Mouse (Mus musculus) C2C12 (cell line): Measurements from ENCODE around the gene Phldb1. TPM values are rescaled to one million over a fixed set of nuclear protein-coding genes. Genes with fewer than 3 reads are reported as not detected.

Experiments
- H3K27me3 ChIP-seq: one replicate; pipeline ENCODE4 v1.6.1; 2011; ENCODE audit not compliant: control insufficient read depth, insufficient read depth, insufficient read length
- H3K36me3 ChIP-seq: one replicate; pipeline ENCODE4 v1.6.1; 2011; ENCODE audit not compliant: control insufficient read depth, insufficient read depth
- H3K4me3 ChIP-seq: one replicate; pipeline ENCODE4 v1.5.1; 2011; ENCODE audit warnings: mild to moderate bottlenecking, control low read depth; ENCODE audit not compliant: poor library complexity, insufficient read depth, severe bottlenecking
- H3K79me2 ChIP-seq: one replicate; pipeline ENCODE4 v1.6.1; 2011; ENCODE audit not compliant: control insufficient read depth, insufficient read depth
- H3K79me3 ChIP-seq: one replicate; pipeline ENCODE4 v1.6.1; 2011; ENCODE audit warnings: low read depth, control low read depth
- H3ac ChIP-seq: one replicate; pipeline ENCODE3; 2011; ENCODE audit warnings: low read depth; ENCODE audit not compliant: control insufficient read depth, insufficient read length
- CEBPB ChIP-seq: IDR thresholded peaks from one replicate; pipeline ENCODE4 v1.6.1; 2011; ENCODE audit warnings: low read depth, mild to moderate bottlenecking, control low read depth, moderate library complexity
- CTCF ChIP-seq: IDR thresholded peaks from one replicate; pipeline ENCODE4 v1.5.1; 2011; ENCODE audit not compliant: control insufficient read depth, insufficient read depth, insufficient read length
- FOSL1 ChIP-seq: IDR thresholded peaks from one replicate; pipeline ENCODE4 v1.8.0; 2011; ENCODE audit warnings: mild to moderate bottlenecking, low read length; ENCODE audit not compliant: poor library complexity, insufficient read depth, severe bottlenecking
- MAX ChIP-seq: IDR thresholded peaks from one replicate; pipeline ENCODE4 v1.6.1; 2011; ENCODE audit warnings: mild to moderate bottlenecking, control low read depth
- MYOD1 ChIP-seq: IDR thresholded peaks from one replicate; pipeline ENCODE4 v1.6.1; 2011; ENCODE audit warnings: low read depth; ENCODE audit not compliant: control insufficient read depth, insufficient read length
- MYOG ChIP-seq: IDR thresholded peaks from one replicate; pipeline ENCODE4 v1.6.1; 2011; ENCODE audit not compliant: control insufficient read depth, insufficient read length; ENCODE audit errors: extremely low read depth
- USF1 ChIP-seq: IDR thresholded peaks from one replicate; pipeline ENCODE4 v1.6.1; 2011; ENCODE audit warnings: low read depth, mild to moderate bottlenecking, control low read depth, moderate library complexity
- polyA plus RNA-seq: library from polyadenylated mRNA; unstranded; fragments of >200 nt; fragmentation: generic; extraction: Trizol; gene quantifications from one replicate; pipeline ENCODE4 v1.2.1, GENCODE M21; 2012; ENCODE audit warnings: missing spikeins

Gene Phldb1
- polyA plus RNA-seq, 1 experiment: 96.8 TPM

GRCm38 (mm10) chr9:44740663-44741192, 5.7 kb upstream of the Phldb1 start:
- Histone ChIP-seq H3K79me3 (no peaks in the 10 kb centered on the region), H3K79me2 (no peaks in the 10 kb centered on the region), H3ac (no peak overlapping the region), H3K4me3 (no peak overlapping the region), H3K27me3 (no peaks in the 10 kb centered on the region), H3K36me3 (peaks cover 37% of the 10 kb centered on the region)
- no peak for TF ChIP-seq MYOD1
- TF ChIP-seq USF1: no peak

GRCm38 (mm10) chr9:44737240-44737949, 2.4 kb upstream of the Phldb1 start:
- Histone ChIP-seq H3K79me2 (peaks cover 26% of the 10 kb centered on the region), H3K36me3 (peaks cover 5% of the 10 kb centered on the region), H3K4me3 (no peak overlapping the region), H3K79me3 (peaks cover 7% of the 10 kb centered on the region), H3ac (no peak overlapping the region), H3K27me3 (no peaks in the 10 kb centered on the region)
- TF ChIP-seq CTCF: no peak
- TF ChIP-seq MYOG: no peak
- TF ChIP-seq MYOD1: no peak
- TF ChIP-seq MAX: no peak
- TF ChIP-seq USF1: no peak
- no peak for TF ChIP-seq FOSL1

- H3K79me3 ChIP-seq: peaks cover 15% of the 10 kb centered on the region
- H3ac ChIP-seq: no peak overlapping the region
- H3K36me3 ChIP-seq: no peaks in the 10 kb centered on the region
- H3K4me3 ChIP-seq: no peak overlapping the region
- H3K79me2 ChIP-seq: peaks cover 37% of the 10 kb centered on the region
- no peaks in the 10 kb centered on the region for H3K27me3 ChIP-seq
- TF ChIP-seq MYOD1 (no peak), CTCF (no peak), CEBPB (no peak)
Observed at GRCm38 (mm10) chr9:44736301-44736700, 1.3 kb upstream of the Phldb1 start.

GRCm38 (mm10) chr9:44735886-44736285, 888 bp upstream of the Phldb1 start:
- peaks cover 40% of the 10 kb centered on the region for H3K79me2 ChIP-seq
- no peak overlapping the region for H3K4me3 ChIP-seq
- no peak overlapping the region for H3ac ChIP-seq
- no peaks in the 10 kb centered on the region for H3K36me3 ChIP-seq
- H3K79me3 ChIP-seq: peaks cover 15% of the 10 kb centered on the region
- no peaks in the 10 kb centered on the region for H3K27me3 ChIP-seq
- TF ChIP-seq CEBPB: no peak
- no peak for TF ChIP-seq MAX
- no peak for TF ChIP-seq CTCF
- no peak for TF ChIP-seq MYOG
- no peak for TF ChIP-seq USF1
- no peak for TF ChIP-seq MYOD1
- TF ChIP-seq FOSL1: no peak

- TF ChIP-seq MYOG (no peak), CEBPB (no peak), USF1 (no peak)
- H3ac ChIP-seq: peak overlapping the region; percentile 96
- peak overlapping the region; percentile 38 for H3K4me3 ChIP-seq
- H3K27me3 ChIP-seq: no peaks in the 10 kb centered on the region
- peaks cover 4% of the 10 kb centered on the region for H3K36me3 ChIP-seq
- H3K79me2 ChIP-seq: peaks cover 53% of the 10 kb centered on the region
- H3K79me3 ChIP-seq: peaks cover 27% of the 10 kb centered on the region
Observed at GRCm38 (mm10) chr9:44733671-44734523, 1.1 kb downstream of the Phldb1 start.

- Histone ChIP-seq H3ac (peak overlapping the region; percentile 96), H3K36me3 (peaks cover 4% of the 10 kb centered on the region), H3K79me2 (peaks cover 59% of the 10 kb centered on the region), H3K79me3 (peaks cover 27% of the 10 kb centered on the region), H3K4me3 (peak overlapping the region; percentile 38), H3K27me3 (no peaks in the 10 kb centered on the region)
- TF ChIP-seq FOSL1 (no peak), MYOG (no peak), CEBPB (no peak), MAX (no peak)
Observed at GRCm38 (mm10) chr9:44732921-44733530, 2.0 kb downstream of the Phldb1 start.
